Mouse (Mus musculus) CD4-positive, CD25-positive, alpha-beta regulatory T cell, adult 2 months (primary cell): ENCODE data around the gene Olfr668.
"Not testable (repeated sequence)": the region's sequence is repeated elsewhere in the genome, so short reads cannot be mapped to it uniquely, and the experiment has no call there.

Experiments used
- DNase-seq: peaks from one replicate; pipeline ENCODE4 v3.0.0-alpha.2; 2012; ENCODE audit warnings: low read depth, low spot score

Gene Olfr668

DNA sequence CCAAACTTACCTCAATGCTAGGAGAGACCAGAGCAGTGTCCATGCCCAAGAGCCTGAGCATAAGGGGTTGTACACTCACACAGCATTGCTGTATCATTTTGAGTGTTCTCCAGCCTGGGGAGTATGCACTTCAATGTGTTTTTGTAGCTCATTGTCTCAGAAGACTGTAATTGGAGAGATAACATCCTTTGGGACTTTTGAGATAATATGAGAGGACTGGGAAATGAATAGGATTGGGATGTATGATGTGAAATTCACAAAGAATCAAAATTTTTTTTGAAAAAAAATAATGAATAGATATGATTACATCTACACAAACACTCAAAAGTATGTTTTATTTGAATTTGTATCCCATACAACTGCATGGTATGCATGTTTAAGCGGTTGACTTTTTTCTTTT is at the start of gene Olfr668:
TSS of gene Olfr668 (minus strand) at position 101 of the 400 bp plus-strand sequence.
- no peak for DNase-seq

DNA sequence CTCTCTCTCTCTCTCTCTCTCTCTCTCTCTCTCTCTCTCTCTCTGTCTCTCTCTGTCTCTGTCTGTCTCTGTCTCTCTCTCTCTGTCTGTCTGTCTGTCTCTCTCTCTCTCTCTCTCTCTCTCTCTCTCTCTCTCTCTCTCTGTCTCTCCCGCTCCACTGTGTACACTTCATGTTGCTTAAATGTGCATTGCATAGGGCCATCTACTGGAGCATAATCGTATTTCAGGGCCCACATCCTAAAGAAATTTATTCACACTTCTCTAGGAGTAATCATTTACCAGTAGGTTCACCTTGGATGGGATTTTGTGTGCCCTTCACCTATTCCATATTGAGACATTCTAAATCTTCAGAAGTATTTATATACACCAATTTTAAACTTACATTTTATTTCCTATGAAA is 44.6 kb upstream of the Olfr668 start:
- not testable (repeated sequence) for DNase-seq

DNA sequence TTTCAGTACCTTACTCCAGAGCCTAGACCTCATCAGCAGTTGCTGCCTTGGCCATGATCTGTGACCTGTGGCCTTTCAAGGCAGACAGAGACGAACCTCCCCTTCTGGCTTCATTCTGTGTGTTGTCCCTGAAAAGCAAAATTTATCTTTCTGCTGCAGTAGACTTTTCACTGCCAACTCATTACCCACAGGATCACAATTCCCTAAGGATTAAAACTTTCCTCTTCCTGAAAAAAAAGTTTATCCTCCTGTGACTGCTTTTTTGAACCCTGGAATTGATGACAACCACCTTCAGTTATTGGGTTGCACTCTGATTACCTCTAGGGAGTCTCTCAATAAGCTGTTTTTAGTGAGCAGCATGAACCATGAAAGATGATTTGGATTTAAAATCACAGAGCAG is 34.7 kb upstream of the Olfr668 start, which contains the start of gene Olfr670:
TSS of gene Olfr670 (minus strand) at position 101 of the 400 bp plus-strand sequence.
- no peak for DNase-seq

DNA sequence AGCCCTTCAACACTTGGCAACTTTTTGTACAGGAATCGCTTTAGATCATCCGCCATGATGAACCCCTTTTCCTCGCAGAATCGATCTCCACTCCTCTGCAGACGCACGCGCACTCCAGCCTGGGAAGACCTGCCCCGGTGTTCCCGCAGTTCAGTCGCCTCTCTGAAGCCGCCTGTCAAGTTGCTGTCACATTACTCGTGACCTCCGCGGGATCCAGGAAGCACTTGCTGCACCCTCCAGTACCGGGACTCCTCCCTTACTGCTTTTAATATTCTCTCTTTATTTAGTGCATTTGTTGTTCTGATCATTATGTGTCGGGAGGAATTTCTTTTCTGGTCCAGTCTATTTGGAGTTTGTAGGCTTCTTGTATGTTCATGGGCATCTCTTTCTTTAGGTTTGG is 22.4 kb upstream of the Olfr668 start:
- DNase-seq = not testable (repeated sequence)

DNA sequence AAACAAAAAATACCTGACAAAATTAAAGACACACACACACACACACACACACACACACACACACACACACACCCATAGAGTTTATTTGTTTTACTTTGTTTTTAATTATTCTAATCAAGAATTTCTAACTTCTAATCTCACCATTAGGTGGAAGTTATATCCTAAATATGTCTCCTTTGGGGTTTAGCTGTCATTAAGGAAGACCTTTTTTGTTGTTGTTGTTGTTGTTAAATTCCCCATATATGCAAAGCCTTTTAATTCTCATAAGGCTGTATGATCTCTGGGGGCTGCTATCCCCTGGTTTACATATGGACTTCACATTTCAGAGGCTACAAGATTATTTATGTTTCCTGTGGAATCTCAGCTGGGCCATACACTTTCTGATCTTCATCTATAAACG is 6.1 kb upstream of the Olfr668 start, which contains the start of gene Olfr669:
TSS of gene Olfr669 (plus strand) at position 301 of the 400 bp plus-strand sequence.
- DNase-seq = no peak

DNA sequence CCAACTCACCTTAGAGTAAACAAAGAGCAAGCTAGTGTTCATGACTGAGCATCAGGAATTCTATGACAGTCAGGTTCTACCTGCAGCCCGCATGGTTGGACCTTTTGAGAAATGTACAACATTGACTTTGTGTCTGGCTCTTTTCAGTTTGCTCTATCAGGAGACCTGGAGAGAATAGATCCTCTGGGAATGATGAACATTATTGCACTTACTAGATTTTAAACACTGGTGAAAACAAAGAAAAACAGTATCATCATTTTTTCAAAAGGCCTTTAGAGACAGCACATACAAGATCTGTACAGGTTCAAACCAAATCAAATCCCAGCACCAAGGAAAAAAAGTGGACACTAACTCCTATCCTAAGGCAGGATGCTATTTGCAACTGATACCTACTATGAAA is 6.5 kb downstream of the Olfr668 start, which contains the start of gene Olfr667:
TSS of gene Olfr667 (minus strand) at position 101 of the 400 bp plus-strand sequence.
- DNase-seq = no peak

DNA sequence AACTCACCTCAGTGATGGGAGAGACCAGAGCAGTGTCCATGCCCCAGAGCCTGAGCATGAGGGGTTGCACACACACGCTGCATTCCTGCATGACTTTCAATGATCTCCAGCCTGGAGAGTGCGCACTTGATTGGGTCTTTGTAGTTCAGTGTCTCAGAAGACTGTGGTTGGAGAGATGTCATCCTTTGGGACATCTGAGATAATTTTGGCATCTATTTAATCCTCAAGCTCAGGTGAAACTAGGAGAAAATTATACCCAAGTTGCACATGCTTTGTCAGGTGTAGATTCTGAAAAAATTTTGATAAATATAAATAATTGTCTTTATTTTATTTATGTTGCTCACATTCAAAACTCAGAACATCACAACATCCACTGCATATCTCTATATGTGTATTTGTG is 32.0 kb downstream of the Olfr668 start, which contains the start of gene Olfr666:
TSS of gene Olfr666 (minus strand) at position 101 of the 400 bp plus-strand sequence.
- DNase-seq = no peak

DNA sequence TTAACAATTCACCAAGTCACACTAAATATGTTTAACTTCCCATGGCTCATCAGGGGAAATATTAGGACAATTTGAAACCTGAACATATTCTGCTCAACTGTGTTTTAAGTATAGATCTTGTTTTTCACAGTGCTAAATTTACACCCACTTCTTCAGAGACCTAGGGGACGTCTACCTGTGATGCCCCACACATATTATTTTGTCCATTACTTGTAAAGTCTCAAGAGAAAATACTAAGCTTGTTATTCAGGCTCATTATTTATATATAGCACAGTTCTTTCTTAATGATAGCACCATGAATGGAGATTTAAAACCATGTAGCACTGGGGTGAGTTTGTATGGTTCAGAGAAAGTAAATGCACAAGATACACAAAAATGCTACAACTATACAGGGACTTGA is 50.1 kb downstream of the Olfr668 start, which contains the start of gene Olfr665:
TSS of gene Olfr665 (plus strand) at position 301 of the 400 bp plus-strand sequence.
- no peak for DNase-seq
